Mouse (Mus musculus) monocyte, adult 5-6 weeks (primary cell): ENCODE data around the gene Traf2. TPM values are rescaled to one million over a fixed set of nuclear protein-coding genes. Genes with fewer than 3 reads are reported as not detected.
A peak's percentile ranks its signal among the peaks of the same experiment; 100 is the strongest.
"Not testable (repeated sequence)": the region's sequence is repeated elsewhere in the genome, so short reads cannot be mapped to it uniquely, and the experiment has no call there.

ENCODE experiments used
- ATAC-seq: fragments of 153-309, 156-312 bp; replicated peaks from 2 replicates; pipeline ENCODE4 v1.8.0; 2017; ENCODE audit warnings: mild to moderate bottlenecking; ENCODE audit not compliant: low TSS enrichment, insufficient number of reproducible peaks, severe bottlenecking, poor library complexity, low FRiP score
- total RNA-seq: library from RNA; stranded (forward); fragments of 200-1000, 200-491, 200-594 nt; gene quantifications from 3 replicates; pipeline ENCODE4 v1.2.3, GENCODE M21; 2017

Traf2 gene
- total RNA-seq, 1 experiment from 2014 or later: 16.6 TPM

- ATAC-seq: not testable (repeated sequence)
Measured at GRCm38 (mm10) chr2:25555479-25555878, 8.7 kb upstream of the Traf2 start.

DNA sequence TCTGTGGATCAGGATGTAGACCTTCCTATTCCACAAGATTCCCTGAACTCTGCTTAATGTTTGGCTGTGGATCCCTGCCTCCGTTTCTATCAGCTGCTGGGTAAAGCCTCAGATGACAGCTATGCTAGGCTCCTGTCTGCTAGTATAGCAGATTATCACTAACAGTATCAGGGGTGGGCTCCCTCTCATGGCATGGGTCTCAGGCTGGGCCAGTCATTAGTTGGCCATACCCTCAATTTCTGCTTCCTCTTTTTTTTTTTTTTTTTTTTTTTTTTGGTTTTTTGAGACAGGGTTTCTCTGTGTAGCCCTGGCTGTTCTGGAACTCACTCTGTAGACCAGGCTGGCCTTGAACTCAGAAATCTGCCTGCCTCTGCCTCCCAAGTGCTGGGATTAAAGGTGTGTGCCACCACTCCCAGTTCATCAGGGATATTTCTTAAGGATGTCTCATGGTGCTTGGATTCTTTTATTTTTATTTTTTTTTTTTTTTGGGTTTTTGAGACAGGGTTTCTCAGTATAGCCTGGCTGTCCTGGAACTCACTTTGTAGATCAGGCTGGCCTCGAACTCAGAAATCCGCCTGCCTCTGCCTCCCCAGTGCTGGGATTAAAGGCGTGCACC is 6.5 kb upstream of the Traf2 start:
- ATAC-seq: not testable (repeated sequence)

- ATAC-seq: no peak
Measured at GRCm38 (mm10) chr2:25551186-25551585, 4.4 kb upstream of the Traf2 start.

- 0 out of 2 replicates have a peak, but pooled peaks have one; percentile 1 for ATAC-seq
Measured at GRCm38 (mm10) chr2:25549021-25549991, 2.6 kb upstream of the Traf2 start.

GRCm38 (mm10) chr2:25545996-25546810 is 537 bp downstream of the Traf2 start:
- ATAC-seq: 0 out of 2 replicates have a peak, but pooled peaks have one; percentile 11

DNA sequence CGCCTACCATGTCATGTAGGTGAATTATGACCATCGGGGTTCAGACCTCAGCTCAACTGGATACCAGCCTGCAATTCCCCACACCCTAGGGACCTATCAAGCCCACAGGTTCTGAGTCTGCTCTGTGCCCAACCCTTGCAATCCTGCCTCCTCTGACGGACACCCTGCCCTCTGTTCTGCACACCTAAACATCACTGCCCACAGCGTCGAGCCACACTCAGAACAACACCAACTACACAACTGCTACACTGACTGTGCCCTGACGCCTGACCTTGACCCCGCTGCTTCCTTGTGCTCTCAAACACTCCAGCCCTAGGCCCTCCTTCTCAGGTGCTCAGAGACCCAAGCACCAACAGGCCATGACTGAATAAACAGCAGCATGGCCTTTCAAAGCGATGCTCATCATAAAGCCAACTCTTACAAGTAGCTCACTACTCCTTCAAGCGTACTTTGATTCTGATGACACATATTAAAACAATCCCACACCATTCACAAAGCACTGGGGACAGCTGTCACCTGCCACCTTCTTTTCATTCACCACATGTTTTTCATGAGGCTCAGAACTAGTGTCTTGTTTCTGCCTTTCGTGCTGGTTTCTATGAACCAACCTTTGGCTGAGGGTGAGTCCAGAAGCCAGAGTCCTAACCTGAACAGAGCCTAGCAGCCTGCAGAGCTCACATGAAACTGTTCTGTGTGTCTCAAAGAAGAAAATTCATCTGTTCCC is 4.9 kb downstream of the Traf2 start:
- ATAC-seq: no peak

- ATAC-seq: no peak
Measured at GRCm38 (mm10) chr2:25540541-25540948, 6.2 kb downstream of the Traf2 start.

- no peak for ATAC-seq
Measured at GRCm38 (mm10) chr2:25536531-25536930, 10.2 kb downstream of the Traf2 start.

- ATAC-seq: no peak
Measured at GRCm38 (mm10) chr2:25534866-25535182, 11.9 kb downstream of the Traf2 start.

DNA sequence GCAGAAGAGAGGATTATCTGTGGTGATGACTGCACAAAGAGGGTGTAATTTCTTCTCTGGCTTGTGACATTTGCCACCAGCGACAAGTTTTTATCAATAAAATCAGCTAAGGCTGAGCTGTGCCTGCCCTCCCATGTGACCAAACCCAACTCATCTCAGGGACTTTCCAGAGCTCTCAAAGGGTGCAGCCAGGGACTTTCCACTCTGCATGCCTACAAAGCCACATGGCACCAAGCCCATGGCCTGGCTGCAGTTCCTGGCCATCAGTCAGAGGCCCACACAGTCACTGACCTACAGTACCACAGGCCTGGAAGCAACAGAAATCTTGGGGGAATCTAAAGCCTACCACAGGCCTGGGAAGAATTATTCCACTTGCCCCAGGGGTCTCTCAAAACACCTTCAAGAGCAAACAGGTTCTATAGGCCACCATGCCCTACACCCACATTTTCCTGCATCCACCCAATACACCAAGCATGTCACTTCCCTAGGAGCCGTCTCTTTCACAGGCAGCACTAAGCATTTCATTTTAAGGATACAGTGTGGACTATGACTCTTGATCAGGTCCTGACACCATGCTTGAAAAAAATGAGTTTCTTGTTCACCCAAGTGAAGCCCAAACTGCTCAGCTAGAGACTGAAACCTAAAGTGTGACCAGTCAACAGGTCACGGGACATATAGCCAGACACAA is 12.4 kb downstream of the Traf2 start:
- ATAC-seq: peak; percentile 82

GRCm38 (mm10) chr2:25533707-25534106 is 13.0 kb downstream of the Traf2 start:
- no peak for ATAC-seq

DNA sequence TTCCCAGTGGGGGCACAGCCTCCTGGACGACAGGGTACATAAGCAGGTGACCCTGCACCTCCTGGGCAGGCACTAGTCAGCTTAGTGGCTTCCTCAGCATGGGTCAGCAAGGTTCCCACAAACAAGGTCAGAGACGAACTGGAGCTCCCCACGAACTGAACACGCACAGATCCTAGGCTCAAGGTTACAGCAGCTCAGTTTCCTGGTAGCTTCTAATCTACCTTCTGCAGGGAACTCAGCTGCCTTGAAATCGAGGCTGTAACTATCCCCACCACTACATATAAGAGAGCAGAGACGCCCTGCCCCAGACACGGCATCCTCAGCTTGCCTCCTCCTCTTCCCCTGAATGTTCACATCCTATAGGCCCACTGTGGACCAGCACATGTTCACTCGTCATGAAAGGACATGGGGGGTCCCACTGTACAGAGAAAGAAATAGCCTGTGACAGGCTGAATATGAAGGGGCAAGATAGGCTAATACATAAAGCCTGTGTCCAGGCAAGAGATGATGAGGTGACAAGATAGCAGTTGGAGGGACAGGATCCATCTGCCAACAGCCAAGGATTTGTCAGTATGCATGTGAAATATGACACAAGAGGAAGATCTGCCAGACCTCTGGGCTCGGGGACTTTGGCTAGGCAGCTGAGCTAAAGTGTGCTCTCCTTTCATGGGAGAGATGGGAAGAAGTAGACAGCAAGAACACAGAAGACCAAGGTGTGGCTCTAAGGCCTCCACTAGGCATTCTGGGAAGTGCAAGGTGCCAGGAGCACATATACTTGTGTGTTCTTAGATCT is 20.0 kb downstream of the Traf2 start:
- ATAC-seq: no peak

- 0 out of 2 replicates have a peak, but pooled peaks have one; percentile 47 for ATAC-seq
Measured at GRCm38 (mm10) chr2:25509912-25510311, 36.8 kb downstream of the Traf2 start.

DNA sequence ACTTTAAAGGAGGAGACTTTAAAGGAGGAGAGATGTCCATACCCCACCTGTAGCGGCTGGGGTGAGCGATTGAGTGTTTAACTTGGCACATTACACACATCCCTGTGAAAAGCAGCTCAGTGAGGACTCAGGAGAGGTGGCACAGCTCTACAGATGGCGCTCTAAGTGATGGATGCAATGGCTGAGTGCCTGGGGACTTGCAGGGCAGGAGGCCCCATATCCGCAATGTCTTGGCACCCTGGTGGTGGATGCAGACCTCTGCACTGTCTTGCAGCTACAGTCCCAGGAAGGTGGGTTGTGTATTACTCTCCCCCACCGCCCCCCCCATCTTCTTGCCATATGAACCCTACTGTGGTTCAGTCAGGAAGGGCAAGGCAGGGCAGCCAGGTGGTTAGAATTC is 39.8 kb downstream of the Traf2 start:
- ATAC-seq: no peak

GRCm38 (mm10) chr2:25505860-25506259 is 40.9 kb downstream of the Traf2 start:
- ATAC-seq: no peak

DNA sequence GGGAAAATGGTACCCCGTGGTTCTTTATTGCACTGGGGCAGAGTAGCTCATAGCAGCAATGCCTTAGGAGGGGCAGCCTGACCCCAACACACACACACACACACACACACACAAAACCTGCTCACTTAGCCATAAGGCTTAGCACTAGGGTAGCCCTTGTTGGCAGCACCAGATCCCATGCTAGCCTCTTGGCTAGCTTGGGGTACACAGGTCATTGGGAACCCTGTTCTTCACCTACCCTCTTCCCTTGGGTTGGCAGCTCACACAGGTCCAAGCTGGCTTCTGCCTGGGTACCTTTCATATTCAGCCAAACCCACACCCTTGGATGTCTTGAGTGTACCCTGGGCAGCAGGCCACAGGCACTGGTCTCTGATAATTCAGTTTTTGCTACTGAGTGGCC is 41.7 kb downstream of the Traf2 start:
- ATAC-seq: no peak

- no peak for ATAC-seq
Measured at GRCm38 (mm10) chr2:25504538-25504937, 42.2 kb downstream of the Traf2 start.
